Mouse (Mus musculus): ENCODE results near the gene Cdk5rap2. TPM values are rescaled to one million over a fixed set of nuclear protein-coding genes. Genes with fewer than 3 reads are reported as not detected.
A peak's percentile ranks its signal among the peaks of the same experiment; 100 is the strongest.

The Cdk5rap2 gene
- polyA plus RNA-seq, 1 experiment from 2014 or later: 14.8 TPM

DNA sequence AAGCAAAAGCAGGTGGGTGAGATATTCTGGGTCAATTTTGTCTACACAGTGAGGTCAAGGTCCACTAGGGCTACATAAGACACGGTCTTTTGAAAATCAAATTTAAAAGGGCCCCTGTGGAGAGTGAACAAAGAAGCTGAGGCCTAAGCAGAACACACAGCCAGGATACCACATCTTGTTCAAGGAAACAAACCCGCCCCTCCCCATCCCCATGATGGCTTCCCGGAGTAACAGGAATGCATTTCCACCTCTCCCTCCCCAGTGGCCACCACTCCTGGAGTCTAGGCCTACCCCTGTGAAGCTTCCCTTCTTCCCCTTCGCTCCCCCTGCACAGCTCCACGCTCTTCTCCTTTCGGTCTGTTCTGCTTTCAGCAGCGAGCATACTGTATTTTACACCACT lies 77.7 kb downstream of the Cdk5rap2 start:
- Histone ChIP-seq H3K27me3 (ENCODE audit: control insufficient read depth, insufficient read depth, low read length) (no peaks in the 10 kb centered on the region), H3K4me1 (ENCODE audit: control insufficient read depth, insufficient read depth, low read length) (no peaks in the 10 kb centered on the region), H3K4me2 (ENCODE audit: low read depth, low read length) (no peak overlapping the region), H3K9ac (ENCODE audit: low read length) (no peak overlapping the region), H3K4me3 (replicated peaks; ENCODE audit: low read length) (no peak overlapping the region), H3K27ac (ENCODE audit: low read length) (no peak overlapping the region), H3K9me3 (replicated peaks; ENCODE audit: control insufficient read depth, low read length) (no peaks in the 10 kb centered on the region), H3K36me3 (ENCODE audit: control insufficient read depth, insufficient read depth, low read length) (no peaks in the 10 kb centered on the region)
- 80% methylated on average over 7 of the region's 7 CpGs for WGBS
- no peak for ATAC-seq (ENCODE audit: insufficient read depth, low FRiP score)

DNA sequence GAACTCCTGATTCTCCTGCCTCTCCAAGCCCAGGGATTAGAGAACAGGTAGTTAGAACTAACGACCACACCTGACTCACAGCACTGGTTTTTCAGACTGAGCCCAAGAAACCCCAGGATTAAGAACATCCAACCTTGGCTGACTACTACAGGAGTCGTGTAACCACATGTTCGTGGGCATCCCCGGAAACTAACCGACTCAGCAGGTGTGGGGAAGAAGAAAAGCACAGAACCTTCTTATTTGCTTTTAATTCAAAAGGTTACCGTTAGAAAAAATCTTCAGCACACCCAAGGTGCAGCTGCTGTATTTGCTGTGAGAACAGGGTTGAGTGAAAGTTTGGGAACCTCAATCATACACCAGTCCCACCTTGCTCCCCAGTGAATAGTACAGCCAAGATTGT lies 79.1 kb downstream of the Cdk5rap2 start:
- H3K4me3 ChIP-seq (replicated peaks; ENCODE audit: low read length): no peak overlapping the region
- ATAC-seq (ENCODE audit: insufficient read depth, low FRiP score): no peak
- no peaks in the 10 kb centered on the region for H3K4me1 ChIP-seq (ENCODE audit: control insufficient read depth, insufficient read depth, low read length)
- H3K36me3 ChIP-seq (ENCODE audit: control insufficient read depth, insufficient read depth, low read length): no peaks in the 10 kb centered on the region
- no peaks in the 10 kb centered on the region for H3K27me3 ChIP-seq (ENCODE audit: control insufficient read depth, insufficient read depth, low read length)
- WGBS: 79% methylated on average over 6 of the region's 6 CpGs
- no peak overlapping the region for H3K9ac ChIP-seq (ENCODE audit: low read length)
- H3K4me2 ChIP-seq (ENCODE audit: low read depth, low read length): no peak overlapping the region
- H3K9me3 ChIP-seq (replicated peaks; ENCODE audit: control insufficient read depth, low read length): no peaks in the 10 kb centered on the region
- H3K27ac ChIP-seq (ENCODE audit: low read length): no peak overlapping the region

DNA sequence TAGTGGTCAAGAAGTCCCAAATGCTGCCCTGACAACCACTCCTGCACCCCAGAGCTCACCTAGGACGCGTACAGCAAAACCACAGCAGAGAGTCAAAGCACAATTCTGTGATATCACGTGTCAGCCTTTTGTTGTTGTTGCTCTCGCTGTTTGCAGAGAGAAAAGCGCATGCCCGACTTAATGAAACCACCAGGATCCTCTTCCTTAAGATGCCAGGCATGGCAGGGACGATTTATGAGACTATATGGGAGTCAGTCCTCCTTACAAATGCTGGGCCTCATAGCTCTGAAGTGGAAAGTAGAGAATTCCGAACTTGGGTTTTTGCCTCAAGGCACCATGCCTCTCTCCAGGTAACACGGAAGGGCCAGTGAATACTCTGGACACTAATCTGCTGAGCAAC lies 82.2 kb downstream of the Cdk5rap2 start:
- no peak for ATAC-seq (ENCODE audit: insufficient read depth, low FRiP score)
- H3K4me1 ChIP-seq (ENCODE audit: control insufficient read depth, insufficient read depth, low read length): no peaks in the 10 kb centered on the region
- 86% methylated on average over 9 of the region's 9 CpGs for WGBS

DNA sequence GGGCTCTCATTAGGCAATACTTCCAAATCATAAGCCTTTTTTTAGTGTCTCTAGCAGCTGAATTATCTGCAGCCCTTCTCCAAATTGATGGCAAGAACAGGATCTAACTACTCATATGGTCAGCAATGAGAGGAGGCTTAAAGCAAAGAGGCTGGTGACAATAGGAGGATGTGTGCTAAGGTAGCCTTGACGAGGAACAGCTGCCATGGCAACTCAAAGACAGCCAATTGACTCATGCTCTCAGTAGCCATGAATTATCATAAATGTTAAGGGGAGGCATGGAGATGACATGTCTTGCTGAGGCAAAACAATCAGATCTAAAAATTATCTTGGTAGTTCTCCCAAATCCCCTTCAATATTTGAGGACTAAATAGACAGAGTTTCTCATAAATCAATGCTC lies 82.8 kb downstream of the Cdk5rap2 start:
- no peak overlapping the region for H3K9ac ChIP-seq (ENCODE audit: low read length)
- H3K4me1 ChIP-seq (ENCODE audit: control insufficient read depth, insufficient read depth, low read length): no peaks in the 10 kb centered on the region
- H3K9me3 ChIP-seq (replicated peaks; ENCODE audit: control insufficient read depth, low read length): no peaks in the 10 kb centered on the region
- no peak for ATAC-seq (ENCODE audit: insufficient read depth, low FRiP score)
- H3K27ac ChIP-seq (ENCODE audit: low read length): no peak overlapping the region
- no peaks in the 10 kb centered on the region for H3K27me3 ChIP-seq (ENCODE audit: control insufficient read depth, insufficient read depth, low read length)
- no peak overlapping the region for H3K4me3 ChIP-seq (replicated peaks; ENCODE audit: low read length)
- 63% methylated on average over 1 of the region's 1 CpGs for WGBS
- H3K36me3 ChIP-seq (ENCODE audit: control insufficient read depth, insufficient read depth, low read length): no peaks in the 10 kb centered on the region
- no peak overlapping the region for H3K4me2 ChIP-seq (ENCODE audit: low read depth, low read length)

More for the DNA sequence above, 82.2 kb downstream of the Cdk5rap2 start:
- H3K36me3 ChIP-seq (ENCODE audit: control insufficient read depth, insufficient read depth, low read length): no peaks in the 10 kb centered on the region
- H3K4me2 ChIP-seq (ENCODE audit: low read depth, low read length): no peak overlapping the region
- H3K27ac ChIP-seq (ENCODE audit: low read length): no peak overlapping the region
- no peak overlapping the region for H3K9ac ChIP-seq (ENCODE audit: low read length)
- H3K27me3 ChIP-seq (ENCODE audit: control insufficient read depth, insufficient read depth, low read length): no peaks in the 10 kb centered on the region
- no peaks in the 10 kb centered on the region for H3K9me3 ChIP-seq (replicated peaks; ENCODE audit: control insufficient read depth, low read length)
- no peak overlapping the region for H3K4me3 ChIP-seq (replicated peaks; ENCODE audit: low read length)

DNA sequence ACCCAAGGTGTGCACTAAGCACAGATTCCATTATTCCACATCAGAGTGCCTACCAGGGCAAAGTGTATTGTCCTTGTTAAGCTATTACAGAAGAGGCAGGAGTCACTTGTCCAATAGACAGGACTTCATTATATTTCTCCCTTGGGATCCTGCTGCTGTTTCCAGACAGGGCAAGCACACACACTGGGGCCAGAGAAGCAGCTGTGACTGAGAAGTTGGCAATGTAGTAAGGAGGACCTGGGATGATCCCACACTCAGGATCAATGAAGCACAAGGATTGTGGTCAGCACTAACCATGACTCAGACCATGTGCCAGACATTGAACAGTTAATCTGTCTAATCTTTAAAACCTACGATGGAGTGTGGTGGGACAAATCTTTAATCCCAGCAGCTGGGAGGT lies 88.7 kb downstream of the Cdk5rap2 start:
- Histone ChIP-seq H3K9me3 (replicated peaks; ENCODE audit: control insufficient read depth, low read length) (no peaks in the 10 kb centered on the region), H3K9ac (ENCODE audit: low read length) (no peak overlapping the region), H3K4me2 (ENCODE audit: low read depth, low read length) (no peak overlapping the region), H3K4me1 (ENCODE audit: control insufficient read depth, insufficient read depth, low read length) (no peaks in the 10 kb centered on the region), H3K4me3 (replicated peaks; ENCODE audit: low read length) (no peak overlapping the region), H3K36me3 (ENCODE audit: control insufficient read depth, insufficient read depth, low read length) (0 out of 2 replicates have a peak, but pooled peaks cover 3% of the 10 kb centered on the region), H3K27me3 (ENCODE audit: control insufficient read depth, insufficient read depth, low read length) (no peaks in the 10 kb centered on the region), H3K27ac (ENCODE audit: low read length) (no peak overlapping the region)
- ATAC-seq (ENCODE audit: insufficient read depth, low FRiP score): no peak
- 59% methylated on average over 1 of the region's 1 CpGs for WGBS

DNA sequence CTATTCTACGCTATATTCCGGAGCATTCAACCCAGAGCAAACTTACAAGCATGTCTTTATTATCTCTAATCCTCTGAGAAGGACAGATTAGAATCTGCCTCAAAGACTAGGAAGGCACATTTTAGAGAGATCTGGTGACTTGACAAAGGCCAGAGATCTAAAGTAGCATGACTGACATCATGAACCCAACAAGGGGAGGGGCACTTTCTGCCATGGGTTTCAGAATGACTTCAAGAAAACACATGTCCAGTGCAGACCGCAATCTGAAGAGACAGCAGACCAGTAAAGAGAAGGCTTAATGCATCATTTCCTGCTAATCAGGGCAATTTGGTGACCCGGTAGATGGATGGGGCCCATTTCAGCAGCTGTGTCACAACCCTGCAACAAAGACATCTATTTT lies 98.1 kb downstream of the Cdk5rap2 start:
- H3K27ac ChIP-seq (ENCODE audit: low read length): no peak overlapping the region
- 77% methylated on average over 4 of the region's 4 CpGs for WGBS
- H3K9ac ChIP-seq (ENCODE audit: low read length): no peak overlapping the region
- H3K4me3 ChIP-seq (replicated peaks; ENCODE audit: low read length): no peak overlapping the region
- no peak overlapping the region for H3K4me2 ChIP-seq (ENCODE audit: low read depth, low read length)
- ATAC-seq (ENCODE audit: insufficient read depth, low FRiP score): no peak
- H3K27me3 ChIP-seq (ENCODE audit: control insufficient read depth, insufficient read depth, low read length): no peaks in the 10 kb centered on the region
- no peaks in the 10 kb centered on the region for H3K4me1 ChIP-seq (ENCODE audit: control insufficient read depth, insufficient read depth, low read length)
- H3K36me3 ChIP-seq (ENCODE audit: control insufficient read depth, insufficient read depth, low read length): peaks cover 15% of the 10 kb centered on the region; the same call in 1 of the 2 replicates
- no peaks in the 10 kb centered on the region for H3K9me3 ChIP-seq (replicated peaks; ENCODE audit: control insufficient read depth, low read length)

DNA sequence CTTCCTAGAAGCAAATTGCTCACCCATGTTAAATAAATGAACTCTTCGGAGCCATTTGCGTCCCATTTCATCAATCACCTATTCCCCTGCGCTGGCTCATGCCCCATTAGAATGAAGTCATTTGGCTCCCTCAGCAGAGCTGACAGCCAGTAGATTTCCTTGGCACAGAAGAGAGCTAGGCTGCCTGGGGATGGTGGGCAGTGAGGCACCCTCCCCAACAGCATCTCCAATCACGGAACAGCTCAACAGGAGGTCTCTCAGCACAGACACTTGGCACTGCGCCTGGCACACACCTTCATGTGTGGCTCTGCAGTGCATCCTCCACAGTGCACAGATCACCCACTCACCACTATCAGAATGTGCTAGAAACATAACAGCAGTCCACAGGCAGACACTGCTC lies 98.7 kb downstream of the Cdk5rap2 start:
- no peaks in the 10 kb centered on the region for H3K27me3 ChIP-seq (ENCODE audit: control insufficient read depth, insufficient read depth, low read length)
- H3K9ac ChIP-seq (ENCODE audit: low read length): no peak overlapping the region
- H3K36me3 ChIP-seq (ENCODE audit: control insufficient read depth, insufficient read depth, low read length): peaks cover 12% of the 10 kb centered on the region; the same call in 1 of the 2 replicates
- no peak overlapping the region for H3K27ac ChIP-seq (ENCODE audit: low read length)
- H3K4me2 ChIP-seq (ENCODE audit: low read depth, low read length): no peak overlapping the region
- H3K9me3 ChIP-seq (replicated peaks; ENCODE audit: control insufficient read depth, low read length): no peaks in the 10 kb centered on the region
- no peaks in the 10 kb centered on the region for H3K4me1 ChIP-seq (ENCODE audit: control insufficient read depth, insufficient read depth, low read length)
- no peak overlapping the region for H3K4me3 ChIP-seq (replicated peaks; ENCODE audit: low read length)
- peak; percentile 75; the same call in 1 of the 2 replicates for ATAC-seq (ENCODE audit: insufficient read depth, low FRiP score)
- 74% methylated on average over 5 of the region's 5 CpGs for WGBS

DNA sequence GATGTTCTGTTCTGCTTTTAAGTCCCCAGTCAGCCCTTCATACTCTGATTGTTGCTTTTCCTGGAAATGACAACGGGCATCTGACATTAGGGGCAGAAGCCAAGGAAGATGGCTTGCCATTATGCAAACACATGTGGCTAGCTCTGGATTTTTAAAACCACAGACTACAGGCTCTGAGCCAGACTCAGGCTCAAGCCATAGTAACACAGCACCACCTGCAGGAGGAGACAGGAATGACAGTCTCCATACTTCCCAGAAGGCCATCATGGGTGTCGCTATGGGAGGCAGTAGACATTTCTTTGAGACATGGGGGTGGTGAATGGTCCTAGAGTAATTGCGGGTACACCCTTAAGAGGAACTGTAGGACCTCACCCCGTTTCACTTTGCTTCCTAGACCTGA lies 103.0 kb downstream of the Cdk5rap2 start:
- no peaks in the 10 kb centered on the region for H3K9me3 ChIP-seq (replicated peaks; ENCODE audit: control insufficient read depth, low read length)
- H3K27ac ChIP-seq (ENCODE audit: low read length): no peak overlapping the region
- ATAC-seq (ENCODE audit: insufficient read depth, low FRiP score): no peak
- no peaks in the 10 kb centered on the region for H3K27me3 ChIP-seq (ENCODE audit: control insufficient read depth, insufficient read depth, low read length)
- no peak overlapping the region for H3K9ac ChIP-seq (ENCODE audit: low read length)
- H3K4me3 ChIP-seq (replicated peaks; ENCODE audit: low read length): no peak overlapping the region
- H3K4me1 ChIP-seq (ENCODE audit: control insufficient read depth, insufficient read depth, low read length): no peaks in the 10 kb centered on the region
- H3K4me2 ChIP-seq (ENCODE audit: low read depth, low read length): no peak overlapping the region
- no peaks in the 10 kb centered on the region for H3K36me3 ChIP-seq (ENCODE audit: control insufficient read depth, insufficient read depth, low read length)
- 66% methylated on average over 4 of the region's 4 CpGs for WGBS

DNA sequence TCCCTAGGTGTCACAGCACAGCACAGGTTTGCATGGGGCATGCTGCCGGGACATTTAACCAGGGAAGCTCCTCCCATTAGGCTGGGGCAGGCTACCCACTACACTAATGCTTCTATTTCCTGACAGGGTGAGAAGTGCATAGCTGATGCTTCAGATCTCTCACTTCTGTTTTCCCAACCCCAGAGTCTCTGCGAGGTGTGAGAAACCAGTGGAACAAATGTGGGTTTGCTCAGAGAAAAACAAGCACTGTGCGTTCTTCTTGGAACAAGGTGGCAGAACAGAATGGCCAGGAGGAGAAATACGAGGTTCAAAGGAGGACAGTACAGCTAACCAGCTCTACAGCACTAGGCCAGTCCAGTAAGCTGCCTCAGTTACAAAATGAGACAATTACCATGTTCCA lies 106.4 kb downstream of the Cdk5rap2 start:
- H3K27me3 ChIP-seq (ENCODE audit: control insufficient read depth, insufficient read depth, low read length): no peaks in the 10 kb centered on the region
- H3K4me2 ChIP-seq (ENCODE audit: low read depth, low read length): no peak overlapping the region
- ATAC-seq (ENCODE audit: insufficient read depth, low FRiP score): no peak
- H3K9ac ChIP-seq (ENCODE audit: low read length): no peak overlapping the region
- 0 out of 2 replicates have a peak, but pooled peaks cover 3% of the 10 kb centered on the region for H3K36me3 ChIP-seq (ENCODE audit: control insufficient read depth, insufficient read depth, low read length)
- H3K4me1 ChIP-seq (ENCODE audit: control insufficient read depth, insufficient read depth, low read length): no peaks in the 10 kb centered on the region
- H3K27ac ChIP-seq (ENCODE audit: low read length): no peak overlapping the region
- H3K4me3 ChIP-seq (replicated peaks; ENCODE audit: low read length): no peak overlapping the region
- 67% methylated on average over 4 of the region's 4 CpGs for WGBS
- H3K9me3 ChIP-seq (replicated peaks; ENCODE audit: control insufficient read depth, low read length): no peaks in the 10 kb centered on the region

DNA sequence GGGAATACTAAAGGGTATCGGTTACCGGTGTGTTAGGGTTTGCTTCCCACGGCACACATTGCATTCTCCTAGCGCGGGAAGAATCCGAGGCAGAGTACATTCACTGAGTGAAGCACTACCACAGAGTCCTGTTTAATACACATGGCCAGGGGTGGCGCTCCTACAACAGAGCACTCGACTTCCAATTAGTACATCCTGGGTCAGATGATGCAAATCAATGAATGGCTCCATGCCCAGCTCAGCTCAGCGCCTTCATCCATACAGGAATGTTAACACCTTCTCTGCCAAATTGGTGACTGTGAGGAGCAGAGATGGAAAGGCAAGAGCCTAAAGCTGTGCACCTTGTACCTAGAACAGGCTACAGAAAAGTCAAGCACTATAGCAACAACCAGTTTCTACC lies 109.1 kb downstream of the Cdk5rap2 start:
- H3K4me1 ChIP-seq (ENCODE audit: control insufficient read depth, insufficient read depth, low read length): no peaks in the 10 kb centered on the region
- H3K27me3 ChIP-seq (ENCODE audit: control insufficient read depth, insufficient read depth, low read length): no peaks in the 10 kb centered on the region
- H3K27ac ChIP-seq (ENCODE audit: low read length): no peak overlapping the region
- H3K4me2 ChIP-seq (ENCODE audit: low read depth, low read length): no peak overlapping the region
- H3K9me3 ChIP-seq (replicated peaks; ENCODE audit: control insufficient read depth, low read length): no peaks in the 10 kb centered on the region
- no peak overlapping the region for H3K9ac ChIP-seq (ENCODE audit: low read length)
- H3K36me3 ChIP-seq (ENCODE audit: control insufficient read depth, insufficient read depth, low read length): peaks cover 8% of the 10 kb centered on the region; the same call in 1 of the 2 replicates
- no peak overlapping the region for H3K4me3 ChIP-seq (replicated peaks; ENCODE audit: low read length)
- 84% methylated on average over 9 of the region's 9 CpGs for WGBS
- no peak for ATAC-seq (ENCODE audit: insufficient read depth, low FRiP score)

Measured in stomach, embryonic 16.5 days (tissue).